Mouse (Mus musculus) thymus, postnatal 14 days (tissue): ENCODE data around the gene Ten1.

ENCODE experiments used
- DNase-seq: peaks from one replicate; pipeline ENCODE4 v3.0.0; 2021

Gene Ten1

GRCm38 (mm10) chr11:116241744-116242235, 43.1 kb downstream of the Ten1 start:
- no peak for DNase-seq

GRCm38 (mm10) chr11:116244580-116244979, 45.9 kb downstream of the Ten1 start:
- no peak for DNase-seq

- no peak for DNase-seq
These were observed 47.0 kb downstream of the Ten1 start for GRCm38 (mm10) chr11:116245616-116246015.

GRCm38 (mm10) chr11:116247502-116248222, 49.0 kb downstream of the Ten1 start:
- no peak for DNase-seq

- DNase-seq, result no peak
These were observed 52.2 kb downstream of the Ten1 start for GRCm38 (mm10) chr11:116250898-116251297.

GRCm38 (mm10) chr11:116253076-116253600, 54.5 kb downstream of the Ten1 start:
- peak; percentile 49 for DNase-seq

- peak; percentile 14 for DNase-seq
These were observed 56.0 kb downstream of the Ten1 start for GRCm38 (mm10) chr11:116254627-116255026.

- DNase-seq, result no peak
These were observed 56.7 kb downstream of the Ten1 start for GRCm38 (mm10) chr11:116255090-116255981.

GRCm38 (mm10) chr11:116255982-116256675, 57.5 kb downstream of the Ten1 start:
- DNase-seq, result no peak

GRCm38 (mm10) chr11:116259461-116259860, 60.8 kb downstream of the Ten1 start:
- DNase-seq, result peak; percentile 38

- DNase-seq, result no peak
These were observed 61.6 kb downstream of the Ten1 start for GRCm38 (mm10) chr11:116260259-116260658.
